Mouse (Mus musculus) heart, embryonic 11.5 days (tissue): ENCODE data around the gene Gsta4. TPM values are rescaled to one million over a fixed set of nuclear protein-coding genes. Genes with fewer than 3 reads are reported as not detected.
A peak's percentile ranks its signal among the peaks of the same experiment; 100 is the strongest.
"Not testable (repeated sequence)": the region's sequence is repeated elsewhere in the genome, so short reads cannot be mapped to it uniquely, and the experiment has no call there.

ENCODE experiments used
- ATAC-seq: fragments of 200-750 bp; cut with Nextera tagmentation; replicated peaks from 2 replicates; pipeline ENCODE4 v1.8.0; 2017; ENCODE audit warnings: moderate library complexity; ENCODE audit not compliant: insufficient number of reproducible peaks, low FRiP score, low TSS enrichment
- H3K27ac ChIP-seq: fragments of 300-500 bp; sonication (generic); 2 replicates; pipeline ENCODE4 v1.5.1; 2014; ENCODE audit warnings: mild to moderate bottlenecking, low read depth, low read length
- H3K27me3 ChIP-seq: fragments of 300-500 bp; sonication (generic); 2 replicates; pipeline ENCODE4 v1.6.1; 2014; ENCODE audit warnings: mild to moderate bottlenecking, low read length, mixed read lengths; ENCODE audit not compliant: control insufficient read depth, insufficient read depth
- H3K36me3 ChIP-seq: fragments of 300-500 bp; sonication (generic); 2 replicates; pipeline ENCODE4 v1.6.1; 2014; ENCODE audit warnings: mild to moderate bottlenecking, low read length, moderate library complexity, mixed read lengths; ENCODE audit not compliant: control insufficient read depth, insufficient read depth
- H3K4me1 ChIP-seq: fragments of 300-500 bp; sonication (generic); 2 replicates; pipeline ENCODE4 v1.6.1; 2014; ENCODE audit warnings: low read length; ENCODE audit not compliant: control insufficient read depth, insufficient read depth
- H3K4me2 ChIP-seq: fragments of 300-500 bp; sonication (generic); 2 replicates; pipeline ENCODE4 v1.6.1; 2014; ENCODE audit warnings: mild to moderate bottlenecking, moderate library complexity
- H3K4me3 ChIP-seq: fragments of 300-500 bp; sonication (generic); 2 replicates; pipeline ENCODE4 v1.5.1; 2014; ENCODE audit warnings: low read depth, low read length
- H3K9ac ChIP-seq: fragments of 300-500 bp; sonication (generic); 2 replicates; pipeline ENCODE4 v1.6.1; 2014; ENCODE audit warnings: mild to moderate bottlenecking, low read depth, low read length, moderate library complexity
- H3K9me3 ChIP-seq: fragments of 300-500 bp; sonication (generic); replicated peaks from 2 replicates; pipeline ENCODE4 v1.6.1; 2016; ENCODE audit warnings: low read length; ENCODE audit not compliant: control insufficient read depth
- WGBS: fragments of 180-500 bp; shearing (Covaris S2); extraction: QIAGEN DNeasy Blood & Tissue Kit; methylation state at CpG from one replicate; pipeline ENCODE4 v1.1.7; 2014; ENCODE audit not compliant: insufficient replicate concordance; 5-methylcytosine and 5-hydroxymethylcytosine counted together
- polyA plus RNA-seq: library from polyadenylated mRNA; unstranded; fragments of >200 nt; fragmentation: Nextera tagmentation; extraction: Ambion mirVana; gene quantifications from 2 replicates; pipeline ENCODE4 v1.2.1, GENCODE M21; 2014

Gene Gsta4
- 87.5 and 88.7 TPM in 2 replicates for polyA plus RNA-seq

- 90% methylated on average over 4 of the region's 7 CpGs for WGBS
- not testable (repeated sequence) for H3K4me3 ChIP-seq, H3K4me2 ChIP-seq, H3K4me1 ChIP-seq, H3K36me3 ChIP-seq, H3K9me3 ChIP-seq, ATAC-seq, H3K9ac ChIP-seq, H3K27me3 ChIP-seq, H3K27ac ChIP-seq
Measured at GRCm38 (mm10) chr9:78182474-78182873, at the start of gene Gsta4. Gene Gsta4, plus strand, starts transcription at chr9:78182774.

GRCm38 (mm10) chr9:78135658-78136057 lies 46.9 kb upstream of the Gsta4 start:
- WGBS = 55% methylated on average over 7 of the region's 7 CpGs
- no peak for ATAC-seq
- no peaks in the 10 kb centered on the region for H3K27me3 ChIP-seq
- H3K27ac ChIP-seq = no peak overlapping the region
- H3K4me2 ChIP-seq = no peak overlapping the region
- H3K9ac ChIP-seq = no peak overlapping the region
- H3K9me3 ChIP-seq = no peaks in the 10 kb centered on the region
- no peak overlapping the region for H3K4me3 ChIP-seq
- 0 out of 2 replicates have a peak, but pooled peaks cover 4% of the 10 kb centered on the region for H3K4me1 ChIP-seq
- H3K36me3 ChIP-seq = peaks cover 21% of the 10 kb centered on the region

DNA sequence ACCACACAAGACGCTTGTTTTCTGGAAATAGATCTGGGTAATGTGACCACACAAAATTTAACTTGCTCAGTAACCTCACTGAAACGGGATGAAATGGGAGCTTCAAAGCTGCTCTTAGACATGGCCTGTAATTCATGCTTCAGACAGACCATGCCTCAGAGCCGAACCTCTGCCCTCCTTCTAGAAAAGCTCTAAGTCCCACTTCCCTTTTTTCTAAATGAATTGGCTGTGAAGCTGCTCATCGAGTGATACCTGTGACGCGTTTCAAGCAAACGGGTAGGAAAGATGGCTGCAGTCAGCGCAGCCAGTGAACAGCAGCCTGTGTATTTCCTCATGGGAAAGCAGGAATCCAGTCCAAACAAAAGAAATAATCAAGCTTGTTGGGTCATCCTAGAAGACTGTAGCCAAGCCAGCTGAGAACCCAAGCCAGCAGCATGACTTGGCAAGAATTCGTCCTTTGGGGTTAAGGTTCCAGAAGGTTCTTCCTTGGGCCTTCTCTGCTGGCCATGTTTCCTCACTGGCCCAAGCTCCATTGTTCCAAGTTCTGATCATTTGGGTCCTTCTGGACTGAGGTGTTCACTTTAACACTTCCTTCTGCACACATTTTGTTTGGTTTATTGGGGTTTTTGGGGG lies 44.4 kb upstream of the Gsta4 start:
- Histone ChIP-seq H3K9ac (no peak overlapping the region), H3K27me3 (no peaks in the 10 kb centered on the region), H3K4me2 (no peak overlapping the region), H3K4me1 (0 out of 2 replicates have a peak, but pooled peaks cover 4% of the 10 kb centered on the region), H3K4me3 (no peak overlapping the region), H3K9me3 (peaks cover 4% of the 10 kb centered on the region; the same call in 1 of the 2 replicates), H3K27ac (no peak overlapping the region), H3K36me3 (peaks cover 20% of the 10 kb centered on the region)
- no peak for ATAC-seq
- WGBS = 88% methylated on average over 9 of the region's 9 CpGs

DNA sequence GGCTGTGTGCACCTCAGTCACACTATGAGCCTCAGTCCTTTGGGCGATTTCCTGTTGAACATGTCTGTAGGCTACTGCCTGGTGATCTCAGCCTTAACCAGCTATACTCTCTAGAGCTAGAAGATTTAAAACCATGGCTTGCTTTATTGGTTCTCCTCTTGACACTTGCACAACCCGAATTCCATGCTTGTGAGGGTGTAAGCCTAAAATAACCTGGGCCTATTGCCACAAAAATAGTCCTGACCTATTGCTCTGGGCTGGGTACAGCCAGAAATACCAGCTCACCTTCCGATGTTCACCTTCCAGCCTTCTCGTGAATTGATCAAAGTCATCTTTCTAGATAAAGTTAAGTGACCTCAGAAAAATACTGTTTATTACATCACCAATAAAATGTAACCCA lies 43.1 kb upstream of the Gsta4 start:
- no peak overlapping the region for H3K4me2 ChIP-seq

GRCm38 (mm10) chr9:78146099-78146498 lies 36.5 kb upstream of the Gsta4 start:
- ATAC-seq = no peak
- Histone ChIP-seq H3K27me3 (no peaks in the 10 kb centered on the region), H3K4me2 (no peak overlapping the region), H3K4me1 (peaks cover 13% of the 10 kb centered on the region), H3K36me3 (peaks cover 13% of the 10 kb centered on the region), H3K4me3 (no peak overlapping the region), H3K9ac (no peak overlapping the region), H3K9me3 (peaks cover 4% of the 10 kb centered on the region; the same call in 1 of the 2 replicates), H3K27ac (no peak overlapping the region)
- 58% methylated on average over 4 of the region's 4 CpGs for WGBS

More for the DNA sequence above, 43.1 kb upstream of the Gsta4 start:
- no peaks in the 10 kb centered on the region for H3K27me3 ChIP-seq
- peak overlapping the region; percentile 62 for H3K27ac ChIP-seq
- 64% methylated on average over 4 of the region's 4 CpGs for WGBS
- 0 out of 2 replicates have a peak, but pooled peaks cover 4% of the 10 kb centered on the region for H3K4me1 ChIP-seq
- ATAC-seq = no peak
- no peak overlapping the region for H3K9ac ChIP-seq
- peaks cover 4% of the 10 kb centered on the region; the same call in 1 of the 2 replicates for H3K9me3 ChIP-seq
- peaks cover 18% of the 10 kb centered on the region for H3K36me3 ChIP-seq
- no peak overlapping the region for H3K4me3 ChIP-seq

DNA sequence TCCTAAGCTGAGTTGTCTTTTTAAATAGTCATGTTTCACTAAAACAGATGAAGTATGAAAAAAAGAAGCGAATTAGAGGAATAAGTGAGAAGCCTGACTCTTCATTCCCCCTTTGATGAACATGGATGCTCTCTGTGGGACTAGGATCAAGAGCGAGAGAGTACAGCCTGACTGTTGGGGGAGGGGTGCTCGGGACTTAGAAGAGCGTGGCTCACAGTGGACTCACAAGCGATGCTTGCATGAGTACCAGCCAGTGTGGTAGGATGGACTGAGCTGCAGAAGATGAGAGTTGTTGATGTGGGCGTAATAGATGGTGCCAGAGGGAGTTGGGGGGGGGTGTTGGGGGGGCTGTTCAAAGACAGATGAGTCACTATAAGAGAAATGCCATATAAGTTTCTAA lies 35.9 kb upstream of the Gsta4 start:
- Histone ChIP-seq H3K4me2 (no peak overlapping the region), H3K4me1 (peaks cover 13% of the 10 kb centered on the region), H3K27me3 (no peaks in the 10 kb centered on the region), H3K9me3 (peaks cover 4% of the 10 kb centered on the region; the same call in 1 of the 2 replicates), H3K4me3 (no peak overlapping the region), H3K27ac (no peak overlapping the region), H3K9ac (no peak overlapping the region), H3K36me3 (peaks cover 11% of the 10 kb centered on the region)
- ATAC-seq = no peak
- WGBS = 69% methylated on average over 6 of the region's 6 CpGs

DNA sequence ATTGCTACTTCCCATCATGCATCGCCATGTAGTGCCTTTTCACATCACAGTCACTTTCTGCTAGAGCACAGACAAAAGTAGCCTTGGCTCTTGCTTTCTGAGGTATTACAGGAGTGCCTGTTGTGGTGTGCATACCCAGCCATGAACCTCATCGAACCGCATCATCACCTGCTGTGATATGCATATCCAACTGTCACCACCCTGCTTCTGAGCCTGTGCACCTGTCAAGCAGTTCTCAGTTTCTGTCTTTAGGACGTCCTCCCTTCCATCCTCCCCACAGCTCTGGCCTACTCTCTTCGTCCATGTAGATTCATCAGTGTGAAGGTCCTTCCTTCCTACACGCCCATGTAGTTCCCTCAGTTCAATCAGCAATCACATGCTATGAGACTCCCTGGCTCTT lies 34.4 kb upstream of the Gsta4 start:
- Histone ChIP-seq H3K27ac (no peak overlapping the region), H3K4me2 (no peak overlapping the region), H3K36me3 (peaks cover 7% of the 10 kb centered on the region), H3K4me3 (no peak overlapping the region), H3K9ac (no peak overlapping the region), H3K4me1 (peaks cover 13% of the 10 kb centered on the region), H3K9me3 (no peaks in the 10 kb centered on the region), H3K27me3 (no peaks in the 10 kb centered on the region)
- 77% methylated on average over 6 of the region's 6 CpGs for WGBS
- ATAC-seq = no peak

DNA sequence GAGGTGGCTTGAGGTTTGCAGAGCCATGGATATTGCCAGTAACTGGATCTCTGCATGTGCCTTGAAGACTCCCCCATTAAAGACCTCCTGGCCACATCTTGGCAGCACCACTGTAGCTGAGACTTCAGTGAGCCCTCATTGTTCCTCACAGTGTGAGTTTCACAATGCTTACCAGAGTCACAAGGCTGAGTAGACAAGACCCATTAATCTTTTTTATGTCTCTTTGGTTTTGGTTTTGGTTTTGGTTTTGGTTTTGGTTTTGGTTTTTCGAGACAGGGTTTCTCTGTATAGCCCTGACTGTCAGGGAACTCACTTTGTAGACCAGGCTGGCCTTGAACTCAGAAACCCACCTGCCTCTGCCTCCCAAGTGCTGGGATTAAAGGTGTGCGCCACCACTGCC lies 32.8 kb upstream of the Gsta4 start:
- H3K9me3 ChIP-seq, H3K27me3 ChIP-seq, H3K4me2 ChIP-seq, ATAC-seq, H3K4me3 ChIP-seq, H3K27ac ChIP-seq, H3K9ac ChIP-seq: not testable (repeated sequence)
- WGBS = 91% methylated on average over 2 of the region's 2 CpGs
- peaks cover 10% of the 10 kb centered on the region for H3K4me1 ChIP-seq
- peaks cover 11% of the 10 kb centered on the region for H3K36me3 ChIP-seq
